Mouse (Mus musculus) Patski (cell line): ENCODE data around the gene Ift43. TPM values are rescaled to one million over a fixed set of nuclear protein-coding genes. Genes with fewer than 3 reads are reported as not detected.

Experiments used
- ATAC-seq: fragments of 100-300 bp; one replicate; pipeline ENCODE4 v1.8.0; 2021
- CTCF ChIA-PET: fragments of 350-600 bp; sonication (Branson Sonifier 250); formaldehyde crosslinking; loops from one replicate; lab custom pipeline; 2022; ENCODE audit warnings: inconsistent platforms; lab: Charles Lee
- POLR2A ChIA-PET: fragments of 350-600 bp; sonication (Branson Sonifier 250); formaldehyde crosslinking; loops from one replicate; lab custom pipeline; 2022; ENCODE audit warnings: antibody characterized with exemption, inconsistent platforms; lab: Charles Lee
- DNase-seq: peaks from one replicate; pipeline ENCODE4 v3.0.0-alpha.2; 2011; ENCODE audit warnings: low read depth, low spot score
- H3K27me3 ChIP-seq: fragments of 371-371 bp; one replicate; pipeline ENCODE4 v1.5.1; 2021
- CTCF ChIP-seq: fragments of 100-300 bp; IDR thresholded peaks from one replicate; pipeline ENCODE4 v1.5.1; 2021
- in situ Hi-C: fragments of 300-500 bp; cut with MboI; formaldehyde crosslinking; loops from 3 replicates; pipeline ENCODE4 v1.11.1; 2018; ENCODE audit warnings: low pct_unique_long_range_greater_than_20kb, mixed read lengths
- polyA plus RNA-seq: library from polyadenylated mRNA; unstranded; gene quantifications from one replicate; pipeline ENCODE4 v1.2.3, GENCODE M21; 2021

The Ift43 gene
- polyA plus RNA-seq, 1 experiment from 2014 or later: 108 TPM

DNA sequence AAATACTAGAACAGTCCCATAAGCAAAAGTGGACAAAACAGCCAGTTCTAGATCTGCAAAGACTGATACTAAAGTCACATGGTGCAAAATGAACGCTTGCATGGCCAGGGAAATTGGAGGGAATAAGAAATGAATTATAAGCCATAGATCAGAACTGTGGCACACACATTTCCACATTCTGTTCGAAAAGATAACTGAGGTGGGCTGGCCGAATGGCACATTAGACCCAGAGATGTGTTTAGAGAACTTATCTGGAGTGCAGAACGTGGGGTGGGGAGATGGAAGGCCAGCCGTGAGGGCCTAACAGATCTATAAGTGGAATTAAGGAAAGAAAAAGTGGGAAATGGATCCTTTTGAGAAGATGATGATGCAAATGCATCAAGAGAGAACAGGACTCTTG is 30.9 kb upstream of the Ift43 start:
- no peaks in the 10 kb centered on the region for H3K27me3 ChIP-seq
- POLR2A ChIA-PET: no interaction called here
- no peak for ATAC-seq
- no peak for DNase-seq
- in situ Hi-C loops: no loop called here
- TF ChIP-seq CTCF: no peak
- CTCF ChIA-PET: interaction anchor here (1.4 kb wide), 1 partner anchor 29 kb away, joined by 3 read pairs; no protein-coding TSS in a partner anchor

- no peaks in the 10 kb centered on the region for H3K27me3 ChIP-seq
- no peak for TF ChIP-seq CTCF
- no peak for DNase-seq
- ChIA-PET CTCF (no interaction called here), POLR2A (interaction anchor here (0.6 to 0.9 kb wide), 2 partner anchors 13 to 738 kb away, joined by 3 to 5 read pairs; no protein-coding TSS in a partner anchor)
- ATAC-seq: no peak
- in situ Hi-C loops: no loop called here
Observed at GRCm38 (mm10) chr12:86055306-86055705, 27.0 kb upstream of the Ift43 start.

DNA sequence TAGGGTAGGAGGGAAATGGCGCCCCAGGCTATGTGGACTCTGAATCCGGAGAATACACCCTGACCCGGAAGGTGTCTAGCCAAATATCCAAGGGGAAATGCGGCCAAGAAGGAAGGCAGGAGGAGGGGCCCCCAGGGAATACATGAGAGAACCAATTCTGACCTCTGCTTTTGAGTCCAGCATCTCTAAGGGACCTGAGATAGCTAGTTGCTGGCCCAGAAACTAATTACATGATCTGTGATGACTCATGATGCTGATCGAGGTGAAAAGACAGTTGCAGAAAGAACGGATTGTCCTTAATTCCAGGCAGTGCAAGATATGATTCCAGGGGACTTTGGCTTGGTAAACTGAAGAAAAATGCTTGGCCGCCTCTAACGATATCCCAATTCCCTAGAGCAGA is 25.4 kb upstream of the Ift43 start:
- DNase-seq (no peak), ATAC-seq (no peak)
- TF ChIP-seq CTCF: no peak
- no peaks in the 10 kb centered on the region for H3K27me3 ChIP-seq
- in situ Hi-C loops: no loop called here
- POLR2A ChIA-PET: no interaction called here
- CTCF ChIA-PET: no interaction called here

- ChIA-PET POLR2A (no interaction called here), CTCF (no interaction called here)
- no peak for DNase-seq
- no peak for TF ChIP-seq CTCF
- ATAC-seq: no peak
- H3K27me3 ChIP-seq: no peaks in the 10 kb centered on the region
- in situ Hi-C loops: no loop called here
Observed at GRCm38 (mm10) chr12:86057516-86057915, 24.8 kb upstream of the Ift43 start.

- no peaks in the 10 kb centered on the region for H3K27me3 ChIP-seq
- ATAC-seq: no peak
- POLR2A ChIA-PET: no interaction called here
- in situ Hi-C loops: no loop called here
- CTCF ChIA-PET: interaction anchor here (1.3 kb wide), 2 partner anchors 10 to 15 kb away, joined by 3 to 4 read pairs; no protein-coding TSS in a partner anchor
- no peak for TF ChIP-seq CTCF
- DNase-seq: no peak
Observed at GRCm38 (mm10) chr12:86059341-86059740, 23.0 kb upstream of the Ift43 start.

DNA sequence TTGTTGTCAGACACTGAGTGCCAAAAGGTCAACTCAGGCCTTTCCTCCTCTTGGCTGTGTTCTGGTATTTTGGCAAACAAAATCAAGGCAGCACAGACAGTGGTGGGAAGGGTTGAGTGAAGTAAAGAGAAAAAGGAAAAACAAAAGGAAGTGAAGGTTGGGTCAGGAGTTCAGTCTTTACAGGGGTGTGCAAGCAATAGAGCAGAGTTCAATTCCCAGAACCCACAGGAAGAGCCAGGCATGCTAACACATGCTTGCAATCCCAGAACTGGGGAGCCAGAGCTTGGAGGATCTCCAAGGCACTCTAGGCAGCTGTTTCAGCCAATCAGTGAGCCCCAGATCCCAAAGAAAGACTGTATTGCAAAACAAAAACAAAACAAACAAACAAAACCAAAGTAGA is 17.5 kb upstream of the Ift43 start:
- CTCF ChIA-PET: interaction anchor here (0.6 kb wide), 1 partner anchor 135 kb away, joined by 3 read pairs; no protein-coding TSS in a partner anchor

GRCm38 (mm10) chr12:86071432-86071831 is 10.9 kb upstream of the Ift43 start:
- CTCF ChIA-PET: no interaction called here
- in situ Hi-C loops: loop anchor here (10.0 kb wide), 1 partner anchor 327 kb away; the partner anchor contains the start of gene Flvcr2
- DNase-seq (no peak), ATAC-seq (no peak)
- H3K27me3 ChIP-seq: no peaks in the 10 kb centered on the region
- no peak for TF ChIP-seq CTCF
- POLR2A ChIA-PET: no interaction called here

More for the DNA sequence above, 17.5 kb upstream of the Ift43 start:
- no peak for DNase-seq
- TF ChIP-seq CTCF: no peak
- no peaks in the 10 kb centered on the region for H3K27me3 ChIP-seq
- POLR2A ChIA-PET: no interaction called here
- in situ Hi-C loops: no loop called here
- no peak for ATAC-seq

DNA sequence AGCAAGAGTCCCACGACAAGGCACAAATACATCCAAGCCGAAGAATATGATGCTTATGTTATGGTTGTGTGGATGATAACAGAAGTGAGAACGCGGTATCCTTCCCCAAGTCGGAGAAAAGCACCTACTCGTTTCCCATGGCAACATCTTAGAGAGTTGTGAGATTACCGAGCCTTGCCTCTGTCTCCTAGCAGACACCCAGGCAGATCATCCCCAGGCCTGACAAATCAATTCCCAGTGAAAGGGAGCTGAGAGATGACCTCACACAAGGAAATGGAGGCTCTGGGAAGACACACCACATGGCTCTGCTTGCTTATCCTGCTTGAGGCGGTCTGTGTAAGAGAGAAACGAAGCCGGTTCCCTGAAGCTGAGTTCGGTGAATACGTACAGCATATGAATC is 7.7 kb upstream of the Ift43 start:
- ATAC-seq: no peak
- in situ Hi-C loops: loop anchor here (5.0 to 25.0 kb wide), 6 partner anchors 47 to 813 kb away; partner anchors contain the start of genes Flvcr2, Irf2bpl and Nek9

GRCm38 (mm10) chr12:86075358-86075757 is 7.0 kb upstream of the Ift43 start:
- H3K27me3 ChIP-seq: no peaks in the 10 kb centered on the region
- POLR2A ChIA-PET: no interaction called here
- ATAC-seq: no peak
- in situ Hi-C loops: loop anchor here (5.0 to 25.0 kb wide), 6 partner anchors 48 to 812 kb away; partner anchors contain the start of genes Flvcr2, Irf2bpl and Nek9
- CTCF ChIA-PET: interaction anchor here (0.7 to 1.5 kb wide), 7 partner anchors 38 to 221 kb away, joined by 3 to 10 read pairs (median 3); no protein-coding TSS in a partner anchor
- no peak for DNase-seq
- TF ChIP-seq CTCF: no peak

More for the DNA sequence above, 7.7 kb upstream of the Ift43 start:
- TF ChIP-seq CTCF: no peak
- POLR2A ChIA-PET: no interaction called here
- no peak for DNase-seq
- CTCF ChIA-PET: interaction anchor here (0.9 to 1.4 kb wide), 2 partner anchors 15 to 227 kb away, joined by 3 to 4 read pairs; no protein-coding TSS in a partner anchor
- H3K27me3 ChIP-seq: no peaks in the 10 kb centered on the region

DNA sequence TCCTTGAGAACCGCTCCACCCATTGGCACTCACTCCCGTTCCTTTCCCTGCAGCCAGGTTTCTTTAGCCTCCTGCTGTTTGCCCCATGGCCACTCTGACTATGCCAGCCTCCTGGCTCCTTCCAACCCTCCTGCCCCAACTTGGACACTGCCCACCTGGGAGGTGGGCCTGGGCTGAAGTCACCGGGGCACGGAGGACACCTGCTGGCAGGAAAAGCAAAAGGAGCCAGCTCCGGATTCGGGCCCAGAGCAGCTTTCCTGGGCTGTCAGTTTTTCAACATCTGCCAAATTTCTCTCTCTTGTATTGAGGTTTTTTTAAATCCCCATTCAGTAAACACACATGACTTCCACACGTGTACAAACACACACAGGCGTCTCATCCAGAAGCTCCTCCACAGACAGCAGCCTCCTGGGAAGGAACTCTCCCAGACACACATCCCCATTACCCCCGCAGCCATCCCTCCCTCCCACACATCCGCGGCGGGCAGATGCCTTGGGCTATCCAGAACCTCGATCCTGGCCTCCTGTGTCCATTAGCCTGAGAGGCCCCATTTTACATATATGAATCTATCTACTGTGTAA is 5.9 kb upstream of the Ift43 start:
- ChIA-PET POLR2A (no interaction called here), CTCF (interaction anchor here (0.6 to 2.5 kb wide), 18 partner anchors 39 to 228 kb away, joined by 3 to 10 read pairs (median 3); no protein-coding TSS in a partner anchor)
- H3K27me3 ChIP-seq: no peaks in the 10 kb centered on the region
- no peak for DNase-seq
- in situ Hi-C loops: loop anchor here (5.0 to 25.0 kb wide), 6 partner anchors 49 to 811 kb away; partner anchors contain the start of genes Flvcr2, Irf2bpl and Nek9
- ATAC-seq: no peak
- TF ChIP-seq CTCF: no peak

GRCm38 (mm10) chr12:86077322-86077721 is 5.0 kb upstream of the Ift43 start:
- in situ Hi-C loops: loop anchor here (5.0 to 25.0 kb wide), 6 partner anchors 50 to 810 kb away; partner anchors contain the start of genes Flvcr2, Irf2bpl and Nek9
- DNase-seq (no peak), ATAC-seq (no peak)
- ChIA-PET CTCF (interaction anchor here (1.3 to 3.8 kb wide), 3 partner anchors 53 to 211 kb away, joined by 3 to 12 read pairs (median 8); no protein-coding TSS in a partner anchor), POLR2A (no interaction called here)
- no peaks in the 10 kb centered on the region for H3K27me3 ChIP-seq
- no peak for TF ChIP-seq CTCF
